Mouse (Mus musculus) ES-E14 (cell line): ENCODE data around the gene Abr.

Experiments
- ZC3H11A ChIP-seq: IDR thresholded peaks from 2 replicates; pipeline ENCODE4 v1.6.1; 2012; ENCODE audit warnings: low read depth, mild to moderate bottlenecking, inconsistent platforms, low read length, borderline replicate concordance
- ZNF384 ChIP-seq: IDR thresholded peaks from 2 replicates; pipeline ENCODE4 v1.6.1; 2012; ENCODE audit warnings: low read depth, low read length, inconsistent platforms

DNA sequence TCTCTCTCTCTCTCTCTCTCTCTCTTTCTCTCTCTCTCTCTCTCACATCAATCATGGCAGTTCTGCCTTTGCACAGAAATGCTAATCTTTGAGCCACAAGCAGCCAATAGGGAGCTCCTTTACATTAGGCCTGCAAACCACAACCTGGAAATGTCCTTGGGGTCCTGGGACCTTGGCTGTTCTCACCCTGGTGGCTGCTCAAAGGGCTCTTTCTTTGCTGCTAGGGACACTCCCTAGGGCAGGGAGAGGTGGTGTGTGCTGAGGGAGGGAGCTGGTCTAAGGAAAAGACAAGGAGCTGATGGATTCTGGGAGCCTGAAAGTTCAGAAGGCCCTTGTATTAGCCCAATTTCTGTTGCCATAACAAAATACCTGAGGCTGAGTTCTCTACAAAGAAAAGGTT, 251.6 kb downstream of the Abr start:
- TF ChIP-seq ZNF384 (no peak), ZC3H11A (no peak)
